Mouse (Mus musculus) kidney, postnatal 0 days (tissue): ENCODE measurements around the gene Gnmt. TPM values are rescaled to one million over a fixed set of nuclear protein-coding genes. Genes with fewer than 3 reads are reported as not detected.

Experiments
- ATAC-seq: fragments of 200-750 bp; cut with Nextera tagmentation; replicated peaks from 2 replicates; pipeline ENCODE4 v1.8.0; 2017; ENCODE audit warnings: low read depth, moderate number of reproducible peaks, moderate TSS enrichment, moderate library complexity; ENCODE audit not compliant: low FRiP score
- DNase-seq: peaks from one replicate; pipeline ENCODE4 v3.0.0-alpha.2; 2016; ENCODE audit warnings: low spot score
- H3K27ac ChIP-seq: fragments of 300-500 bp; sonication (generic); 2 replicates; pipeline ENCODE4 v1.5.1; 2014; ENCODE audit warnings: mild to moderate bottlenecking
- H3K27me3 ChIP-seq: fragments of 300-500 bp; sonication (generic); 2 replicates; pipeline ENCODE4 v1.6.1; 2014; ENCODE audit warnings: low read length, mixed read lengths; ENCODE audit not compliant: insufficient read depth
- H3K36me3 ChIP-seq: fragments of 300-500 bp; sonication (generic); 2 replicates; pipeline ENCODE4 v1.6.1; 2014; ENCODE audit warnings: low read length, mixed read lengths; ENCODE audit not compliant: insufficient read depth
- H3K4me1 ChIP-seq: fragments of 300-500 bp; sonication (generic); replicated peaks from 2 replicates; pipeline ENCODE4 v1.6.1; 2014; ENCODE audit warnings: antibody characterized with exemption, low read length, mixed read lengths; ENCODE audit not compliant: insufficient read depth
- H3K4me2 ChIP-seq: fragments of 300-500 bp; sonication (generic); 2 replicates; pipeline ENCODE4 v1.6.1; 2014; ENCODE audit warnings: mild to moderate bottlenecking, low read length, moderate library complexity, mixed read lengths
- H3K4me3 ChIP-seq: fragments of 300-500 bp; sonication (generic); replicated peaks from 2 replicates; pipeline ENCODE4 v1.5.1; 2014; ENCODE audit warnings: low read depth, low read length
- H3K9ac ChIP-seq: fragments of 300-500 bp; sonication (generic); 2 replicates; pipeline ENCODE4 v1.6.1; 2014; ENCODE audit warnings: low read depth, low read length
- H3K9me3 ChIP-seq: fragments of 300-500 bp; sonication (generic); replicated peaks from 2 replicates; pipeline ENCODE4 v1.6.1; 2016; ENCODE audit warnings: low read length, inconsistent platforms, mixed read lengths
- CTCF ChIP-seq: IDR thresholded peaks from 2 replicates; pipeline ENCODE4 v1.5.1; 2016; ENCODE audit warnings: antibody characterized with exemption, low read depth, mild to moderate bottlenecking, moderate library complexity
- WGBS: fragments of 180-500 bp; shearing (Covaris S2); extraction: QIAGEN DNeasy Blood & Tissue Kit; methylation state at CpG from one replicate; pipeline ENCODE4 v1.1.7; 2014; 5-methylcytosine and 5-hydroxymethylcytosine counted together
- polyA plus RNA-seq: library from polyadenylated mRNA; unstranded; fragments of >200 nt; fragmentation: Nextera tagmentation; extraction: Ambion mirVana; gene quantifications from 2 replicates; pipeline ENCODE4 v1.2.1, GENCODE M21; 2015

Gnmt gene
- polyA plus RNA-seq, 1 experiment from 2014 or later = 9.0 TPM

- Histone ChIP-seq H3K36me3 (no peaks in the 10 kb centered on the region), H3K9me3 (no peaks in the 10 kb centered on the region), H3K4me3 (no peak overlapping the region), H3K4me2 (no peak overlapping the region), H3K4me1 (no peaks in the 10 kb centered on the region), H3K27ac (no peak overlapping the region), H3K27me3 (no peaks in the 10 kb centered on the region), H3K9ac (no peak overlapping the region)
- no peak for DNase-seq
- WGBS = 83% methylated on average over 12 of the region's 12 CpGs
- TF ChIP-seq CTCF = no peak
- ATAC-seq = no peak
These were observed 29.8 kb upstream of the Gnmt start for GRCm38 (mm10) chr17:46758753-46759152.

- WGBS = under 1% methylated on average over 54 of the region's 58 CpGs
- peak within 1 kb of the TSS; percentile 76 for H3K4me3 ChIP-seq
- H3K9me3 ChIP-seq = no peaks in the 10 kb centered on the region
- peak within 1 kb of the TSS; percentile 81 for H3K4me2 ChIP-seq
- ATAC-seq (peak; percentile 99), DNase-seq (peak; percentile 99)
- peaks cover 10% of the 10 kb centered on the region; the same call in 1 of the 2 replicates for H3K4me1 ChIP-seq
- no peaks in the 10 kb centered on the region for H3K36me3 ChIP-seq
- peak within 1 kb of the TSS; percentile 78 for H3K9ac ChIP-seq
- peak within 1 kb of the TSS; percentile 93 for H3K27ac ChIP-seq
- no peaks in the 10 kb centered on the region for H3K27me3 ChIP-seq
- no peak for TF ChIP-seq CTCF
These were observed 23.0 kb upstream of the Gnmt start, which contains the start of gene Cnpy3 for GRCm38 (mm10) chr17:46751794-46752556. Gene Cnpy3 (minus strand): TSS chr17:46752214.

GRCm38 (mm10) chr17:46751056-46751793 is 22.3 kb upstream of the Gnmt start:
- peak; percentile 67 for DNase-seq
- Histone ChIP-seq H3K4me2 (peak overlapping the region; percentile 81), H3K9me3 (no peaks in the 10 kb centered on the region), H3K36me3 (0 out of 2 replicates have a peak, but pooled peaks cover 4% of the 10 kb centered on the region), H3K9ac (peak overlapping the region; percentile 78), H3K4me1 (peaks cover 10% of the 10 kb centered on the region; the same call in 1 of the 2 replicates), H3K27me3 (no peaks in the 10 kb centered on the region), H3K27ac (peak overlapping the region; percentile 93), H3K4me3 (peak overlapping the region; percentile 76)
- 16% methylated on average over 16 of the region's 16 CpGs for WGBS
- no peak for ATAC-seq
- peak; percentile 6; the same call in 1 of the 2 replicates for TF ChIP-seq CTCF

DNA sequence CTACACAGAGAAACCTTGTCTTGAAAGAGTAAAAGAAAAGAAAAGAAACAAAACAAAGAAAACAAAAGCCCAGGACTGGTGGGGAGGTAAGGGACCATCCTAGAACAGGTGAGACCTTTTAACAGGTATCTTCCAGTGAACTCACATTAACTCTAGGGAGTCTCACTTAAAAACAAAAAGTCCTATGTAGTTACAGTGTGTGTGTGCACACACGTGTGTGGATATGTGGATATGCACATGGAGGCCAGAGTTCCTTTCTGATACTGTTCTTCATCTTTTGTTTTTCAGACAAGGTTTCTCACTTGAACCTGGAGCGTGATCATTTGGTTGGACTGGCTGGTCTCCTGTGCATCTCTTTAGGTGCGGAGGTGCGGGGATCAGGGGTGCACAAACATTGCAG is 21.6 kb upstream of the Gnmt start:
- DNase-seq (no peak), ATAC-seq (no peak)
- peak overlapping the region; percentile 78 for H3K9ac ChIP-seq
- no peak overlapping the region for H3K27ac ChIP-seq
- H3K27me3 ChIP-seq = no peaks in the 10 kb centered on the region
- 0 out of 2 replicates have a peak overlapping the region, but pooled peaks have one; percentile 76 for H3K4me3 ChIP-seq
- 87% methylated on average over 4 of the region's 4 CpGs for WGBS
- no peak for TF ChIP-seq CTCF
- peak overlapping the region; percentile 81 for H3K4me2 ChIP-seq
- H3K4me1 ChIP-seq = peaks cover 10% of the 10 kb centered on the region; the same call in 1 of the 2 replicates
- H3K9me3 ChIP-seq = no peaks in the 10 kb centered on the region
- 0 out of 2 replicates have a peak, but pooled peaks cover 10% of the 10 kb centered on the region for H3K36me3 ChIP-seq

DNA sequence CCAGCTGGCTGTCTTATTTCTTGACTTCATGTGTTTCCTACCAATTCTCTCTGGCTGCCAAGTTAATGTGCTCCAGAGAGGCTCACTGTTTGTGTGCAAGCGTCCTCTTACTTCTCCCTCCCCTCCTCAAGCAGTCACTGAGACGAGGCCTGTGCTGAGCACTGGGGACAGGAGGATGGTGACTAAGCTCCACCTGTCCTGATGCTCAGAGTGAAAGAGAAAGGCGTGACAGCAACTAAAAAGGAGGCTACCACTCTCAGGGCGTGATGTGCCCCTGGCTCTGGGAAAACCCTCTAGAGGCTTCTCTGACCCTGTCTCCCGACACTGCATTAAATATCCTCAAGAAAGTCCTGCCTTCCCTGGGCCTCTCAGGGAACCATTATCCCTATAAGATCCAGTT is 20.3 kb upstream of the Gnmt start:
- TF ChIP-seq CTCF = no peak
- no peak for DNase-seq
- H3K4me2 ChIP-seq = no peak overlapping the region
- no peaks in the 10 kb centered on the region for H3K27me3 ChIP-seq
- H3K27ac ChIP-seq = no peak overlapping the region
- no peak overlapping the region for H3K4me3 ChIP-seq
- peaks cover 10% of the 10 kb centered on the region; the same call in 1 of the 2 replicates for H3K4me1 ChIP-seq
- no peaks in the 10 kb centered on the region for H3K9me3 ChIP-seq
- ATAC-seq = no peak
- no peak overlapping the region for H3K9ac ChIP-seq
- 89% methylated on average over 5 of the region's 5 CpGs for WGBS
- peaks cover 15% of the 10 kb centered on the region; the same call in 1 of the 2 replicates for H3K36me3 ChIP-seq

DNA sequence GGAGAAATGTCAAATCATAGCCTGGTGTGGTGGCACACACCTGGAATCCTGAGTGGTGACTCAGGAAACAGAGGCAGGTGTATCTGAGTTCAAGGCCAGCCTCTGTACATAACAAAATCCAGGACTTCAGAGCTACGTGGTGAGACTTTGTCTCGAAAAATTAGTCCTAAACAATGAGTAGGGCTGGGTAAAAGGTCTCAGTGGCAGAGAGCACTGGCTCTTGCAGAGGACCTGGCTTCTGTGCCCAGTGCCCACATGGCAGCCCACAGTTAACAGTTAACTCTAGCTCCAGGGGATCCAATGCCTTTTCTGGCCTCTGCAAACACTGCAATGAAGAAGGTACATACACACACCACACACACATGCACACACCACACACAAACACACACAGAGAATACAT is 18.8 kb upstream of the Gnmt start:
- Histone ChIP-seq H3K4me2 (no peak overlapping the region), H3K27ac (no peak overlapping the region), H3K4me1 (peaks cover 10% of the 10 kb centered on the region; the same call in 1 of the 2 replicates), H3K4me3 (no peak overlapping the region), H3K36me3 (peaks cover 30% of the 10 kb centered on the region), H3K9ac (no peak overlapping the region), H3K9me3 (no peaks in the 10 kb centered on the region), H3K27me3 (no peaks in the 10 kb centered on the region)
- WGBS = 82% methylated on average over 2 of the region's 2 CpGs
- no peak for TF ChIP-seq CTCF
- ATAC-seq (no peak), DNase-seq (no peak)
